Mouse (Mus musculus): ENCODE measurements around the gene Gaa.

- TF ChIP-seq CTCF (IDR thresholded peaks at IDR 0.05) (no peak), EP300 (IDR thresholded peaks at IDR 0.05; ENCODE audit: insufficient read depth, low read depth, low read length) (no peak), POLR2A (IDR thresholded peaks at IDR 0.05; ENCODE audit: insufficient read depth, low read depth, low read length) (peak; percentile 54; the same call in 1 of the 2 replicates)
Measured at GRCm38 (mm10) chr11:119228091-119228781, 39.5 kb upstream of the Gaa start, which contains the start of the genes Tbc1d16 and Ccdc40.

All from heart, adult 2 months (tissue).